Mouse (Mus musculus) layer of hippocampus, adult 11-12 months (tissue): ENCODE results near the gene Ghrhr.

ENCODE experiments used
- DNase-seq: peaks from one replicate; pipeline ENCODE4 v3.0.0; 2022; ENCODE audit warnings: low spot score

Ghrhr gene

GRCm38 (mm10) chr6:55396176-55396575 lies 20.1 kb downstream of the Ghrhr start:
- DNase-seq = peak; percentile 63

GRCm38 (mm10) chr6:55396622-55397041 lies 20.5 kb downstream of the Ghrhr start:
- DNase-seq = peak; percentile 81

GRCm38 (mm10) chr6:55398869-55399628 lies 23.0 kb downstream of the Ghrhr start:
- DNase-seq = peak; percentile 38

GRCm38 (mm10) chr6:55399910-55400309 lies 23.8 kb downstream of the Ghrhr start:
- DNase-seq = peak; percentile 85

GRCm38 (mm10) chr6:55402041-55402776 lies 26.1 kb downstream of the Ghrhr start:
- no peak for DNase-seq

GRCm38 (mm10) chr6:55403411-55404309 lies 27.6 kb downstream of the Ghrhr start:
- DNase-seq = no peak

- DNase-seq = no peak
Observed at GRCm38 (mm10) chr6:55404421-55404990, 28.4 kb downstream of the Ghrhr start.

GRCm38 (mm10) chr6:55407345-55407744 lies 31.2 kb downstream of the Ghrhr start:
- DNase-seq = no peak

GRCm38 (mm10) chr6:55410119-55410775 lies 34.2 kb downstream of the Ghrhr start:
- no peak for DNase-seq

GRCm38 (mm10) chr6:55410977-55411376 lies 34.9 kb downstream of the Ghrhr start:
- no peak for DNase-seq

- DNase-seq = peak; percentile 39
Observed at GRCm38 (mm10) chr6:55416202-55416601, 40.1 kb downstream of the Ghrhr start.

GRCm38 (mm10) chr6:55418746-55419410 lies 42.8 kb downstream of the Ghrhr start:
- DNase-seq = no peak

- no peak for DNase-seq
Observed at GRCm38 (mm10) chr6:55420411-55420810, 44.3 kb downstream of the Ghrhr start.

- no peak for DNase-seq
Observed at GRCm38 (mm10) chr6:55420869-55421361, 44.8 kb downstream of the Ghrhr start.

- DNase-seq = no peak
Observed at GRCm38 (mm10) chr6:55432121-55432520, 56.0 kb downstream of the Ghrhr start.

GRCm38 (mm10) chr6:55434360-55434759 lies 58.3 kb downstream of the Ghrhr start:
- DNase-seq = peak; percentile 59

- DNase-seq = peak; percentile 66
Observed at GRCm38 (mm10) chr6:55435266-55436159, 59.4 kb downstream of the Ghrhr start.

- no peak for DNase-seq
Observed at GRCm38 (mm10) chr6:55437919-55438318, 61.8 kb downstream of the Ghrhr start.
